Mouse (Mus musculus) testis, adult 2 months (tissue): Measurements from ENCODE around the gene Tmem175.

ENCODE experiments used
- CTCF ChIP-seq: fragments of 200-500 bp; IDR thresholded peaks from 2 replicates; pipeline ENCODE4 v1.5.1; 2012; ENCODE audit warnings: low read depth, mild to moderate bottlenecking, inconsistent platforms, low read length, moderate library complexity; ENCODE audit not compliant: control insufficient read depth, insufficient read depth, insufficient replicate concordance
- POLR2A ChIP-seq: fragments of 200-500 bp; IDR thresholded peaks from 2 replicates; pipeline ENCODE4 v1.6.1; 2012; ENCODE audit warnings: low read depth, mild to moderate bottlenecking, inconsistent platforms, low read length, moderate library complexity; ENCODE audit not compliant: control insufficient read depth

DNA sequence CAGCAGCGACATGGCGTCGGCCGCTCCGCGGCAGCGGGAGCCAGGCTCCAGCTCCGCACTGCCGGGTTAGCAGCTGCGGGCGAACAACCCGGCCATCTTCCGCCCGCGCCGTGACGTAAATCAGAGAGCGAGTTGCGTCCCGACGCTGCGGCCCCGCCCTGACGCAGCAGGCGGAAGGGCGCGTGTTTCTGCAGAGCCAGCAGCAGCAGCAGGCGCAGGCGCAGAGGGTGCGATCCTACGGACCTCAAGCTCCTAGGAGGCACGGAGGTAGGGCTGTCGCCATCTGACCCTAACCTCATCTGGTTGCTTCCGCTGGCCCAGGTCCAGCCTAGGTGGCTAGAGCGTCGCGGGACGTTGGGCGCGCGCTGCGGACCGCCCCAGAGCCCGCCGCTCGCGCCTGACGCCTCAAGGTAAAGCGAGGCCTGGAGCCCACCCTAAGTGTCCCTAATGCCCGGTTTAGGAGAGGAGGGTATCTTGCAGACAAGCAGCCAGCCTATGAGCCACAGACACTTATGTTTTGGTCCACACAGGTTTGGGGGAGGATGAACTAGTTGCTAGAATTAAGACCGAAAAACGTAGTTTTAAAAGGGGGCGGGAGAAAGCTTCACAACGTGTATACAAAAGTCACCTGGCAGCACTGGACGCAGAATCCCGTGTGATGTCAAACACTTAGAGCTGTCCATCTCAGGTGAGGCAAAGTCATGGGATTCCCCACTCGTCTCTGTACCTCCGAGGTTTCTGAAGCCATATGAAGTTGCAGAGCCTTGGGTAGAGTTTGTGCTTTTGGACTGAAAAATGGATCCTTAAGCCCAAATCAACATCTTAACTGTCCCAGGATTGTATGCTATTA, at the start of gene Tmem175, which contains the start of gene Gak:
- peak; percentile 92 for TF ChIP-seq POLR2A
- no peak; the same call in 1 of the 2 replicates for TF ChIP-seq CTCF
